Mouse (Mus musculus): ENCODE measurements around the gene P4hb. TPM values are rescaled to one million over a fixed set of nuclear protein-coding genes. Genes with fewer than 3 reads are reported as not detected.

Gene P4hb
- 239 and 240 TPM in 2 replicates for polyA plus RNA-seq (2012; rRNA removed)

DNA sequence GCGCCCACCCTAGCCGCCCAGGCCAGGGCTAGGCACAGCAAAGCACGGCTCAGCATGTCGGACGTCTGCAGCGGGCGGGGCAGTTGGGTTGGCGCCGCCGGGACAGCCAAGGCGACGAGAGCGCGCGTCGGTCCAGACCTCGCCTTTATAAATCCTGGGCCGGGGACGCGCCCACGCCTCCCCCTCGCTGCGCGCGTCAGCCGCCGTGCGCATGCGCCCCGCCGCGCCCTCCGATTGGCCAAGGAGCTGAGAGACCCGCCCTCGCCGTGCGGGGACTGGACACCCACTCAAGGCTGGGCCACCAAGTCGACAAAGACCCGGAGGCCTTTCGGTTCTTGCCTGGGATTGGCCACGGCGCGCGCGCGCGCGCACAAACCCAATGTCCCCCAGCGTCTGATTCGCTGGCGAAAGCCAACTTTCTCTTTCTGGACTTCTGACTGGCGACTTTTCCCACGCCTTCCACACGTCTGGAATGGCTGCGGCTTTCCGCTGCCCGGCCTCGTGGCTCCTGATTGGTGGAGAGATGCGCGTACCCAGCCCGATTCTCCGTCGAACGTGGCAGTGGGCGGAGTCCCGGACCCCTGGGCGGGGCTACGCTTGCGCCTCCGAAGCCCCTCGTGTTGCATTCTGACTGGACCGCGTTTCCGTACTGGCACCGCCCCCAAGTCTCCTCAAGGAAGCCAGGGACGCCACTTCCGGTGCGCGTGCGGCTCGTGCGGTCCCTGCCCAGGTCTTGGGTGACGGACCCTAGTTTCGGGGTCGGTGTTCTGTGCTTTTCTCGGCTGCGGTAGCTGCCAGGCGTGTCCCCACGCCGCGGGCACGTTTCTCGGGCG is at the start of gene P4hb:
P4hb (minus strand) TSS at position 502 of the 833 bp plus-strand sequence.

DNA sequence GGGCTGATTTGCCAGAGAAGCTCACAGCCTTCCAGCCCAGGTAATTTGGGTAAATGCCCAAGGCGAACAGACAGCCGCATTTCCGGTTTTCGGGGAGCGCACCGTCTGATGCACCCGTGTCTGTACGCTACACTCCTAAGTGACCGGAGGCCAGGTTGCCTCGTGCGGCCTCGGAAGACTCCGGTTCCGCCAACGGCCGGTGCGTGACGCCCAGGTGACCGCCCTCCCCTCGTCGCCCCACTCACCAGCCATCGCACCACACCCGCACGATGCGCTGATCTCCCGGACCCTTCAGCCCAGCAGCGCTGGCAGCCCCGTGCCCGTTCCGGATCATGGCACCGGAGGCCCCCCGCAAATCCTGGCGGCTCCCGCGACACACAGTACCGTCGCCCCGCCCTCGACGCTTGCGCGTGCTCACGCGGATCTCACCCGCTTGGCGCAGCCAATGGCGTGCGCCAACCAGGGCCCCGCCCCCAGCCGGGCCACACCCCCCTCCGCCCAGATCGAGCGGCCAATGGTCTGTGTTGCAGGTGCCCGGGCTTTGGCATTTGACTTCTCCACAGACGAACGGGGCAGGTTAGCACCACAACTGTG is 44.6 kb upstream of the P4hb start, which contains the start of gene Pcyt2:
Pcyt2 (minus strand) TSS at position 418 of the 594 bp plus-strand sequence.

DNA sequence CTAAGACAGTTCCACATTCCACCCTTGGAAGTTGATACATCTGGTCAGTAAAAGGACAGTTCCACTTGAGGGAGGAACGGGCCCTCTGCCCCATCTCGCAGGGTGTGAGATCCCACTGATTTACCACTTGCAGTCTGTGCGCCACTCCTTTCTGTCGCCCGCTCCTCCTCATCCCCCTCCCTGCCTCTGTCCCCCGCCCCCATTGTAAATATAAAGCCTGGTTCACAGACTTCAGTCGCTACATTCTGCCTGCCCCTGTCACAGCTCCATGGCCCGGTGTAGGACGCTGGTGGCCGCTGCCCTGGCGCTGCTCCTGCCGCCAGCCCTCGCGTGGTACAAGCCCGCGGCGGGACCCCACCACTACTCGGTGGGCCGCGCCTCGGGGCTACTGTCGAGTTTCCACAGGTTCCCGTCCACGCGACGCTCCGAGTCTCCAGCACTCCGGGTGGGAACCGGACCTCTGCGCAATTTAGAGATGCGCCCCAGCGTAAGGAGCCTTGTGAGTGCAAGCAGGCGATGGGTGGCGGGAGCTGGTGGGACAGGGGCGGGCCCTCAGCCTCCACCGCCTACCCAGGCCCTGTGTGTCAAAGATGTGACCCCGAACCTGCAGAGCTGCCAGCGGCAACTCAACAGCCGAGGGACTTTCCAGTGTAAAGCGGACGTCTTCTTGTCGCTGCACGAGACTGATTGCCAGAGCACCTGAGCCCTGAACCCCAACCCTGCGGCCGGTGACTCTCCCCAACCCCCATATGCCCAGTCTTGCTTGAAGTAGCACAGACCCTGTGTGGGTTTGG is 35.4 kb upstream of the P4hb start, which contains the start of gene Npb:
Npb (plus strand) TSS at position 237 of the 794 bp plus-strand sequence.

DNA sequence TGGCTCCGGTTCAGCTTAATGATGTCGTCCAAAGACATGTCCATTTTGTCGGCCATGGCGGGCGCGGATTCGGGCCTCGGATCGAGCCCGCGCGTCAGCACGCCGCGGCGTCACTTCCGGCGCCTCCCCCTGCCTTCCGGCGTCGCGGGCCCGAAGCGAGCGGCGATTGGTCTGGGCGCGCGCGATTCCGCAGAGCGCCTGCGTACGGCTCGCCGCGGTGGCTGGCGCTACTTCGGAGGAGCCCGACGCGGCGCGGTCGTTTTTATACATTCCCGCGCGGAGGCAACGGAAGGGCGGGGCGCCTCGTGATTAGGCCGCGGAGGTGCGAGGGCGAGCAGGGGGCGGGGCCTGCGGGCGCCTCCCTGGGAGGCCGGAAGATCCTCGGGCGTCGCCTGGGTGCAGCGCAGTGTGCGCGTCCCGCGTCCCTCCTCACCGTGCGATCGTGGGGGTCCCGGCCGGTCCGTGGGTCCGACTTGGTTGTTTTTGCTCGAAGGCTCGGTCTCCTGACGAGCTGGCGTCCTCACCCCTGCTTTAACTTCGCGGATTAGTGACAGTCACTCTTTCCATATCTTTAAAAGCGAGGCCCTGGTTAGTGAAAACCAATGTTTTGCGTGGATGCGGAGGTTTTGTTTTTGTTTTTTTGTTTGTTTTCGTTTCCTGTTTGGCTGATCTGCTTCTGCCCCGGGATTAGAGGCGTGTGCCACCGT is 25.4 kb upstream of the P4hb start, which contains the start of the genes Alyref and Anapc11:
Alyref (minus strand) TSS at position 83 of the 707 bp plus-strand sequence.
Anapc11 (plus strand) TSS at position 139 of the 707 bp plus-strand sequence.

DNA sequence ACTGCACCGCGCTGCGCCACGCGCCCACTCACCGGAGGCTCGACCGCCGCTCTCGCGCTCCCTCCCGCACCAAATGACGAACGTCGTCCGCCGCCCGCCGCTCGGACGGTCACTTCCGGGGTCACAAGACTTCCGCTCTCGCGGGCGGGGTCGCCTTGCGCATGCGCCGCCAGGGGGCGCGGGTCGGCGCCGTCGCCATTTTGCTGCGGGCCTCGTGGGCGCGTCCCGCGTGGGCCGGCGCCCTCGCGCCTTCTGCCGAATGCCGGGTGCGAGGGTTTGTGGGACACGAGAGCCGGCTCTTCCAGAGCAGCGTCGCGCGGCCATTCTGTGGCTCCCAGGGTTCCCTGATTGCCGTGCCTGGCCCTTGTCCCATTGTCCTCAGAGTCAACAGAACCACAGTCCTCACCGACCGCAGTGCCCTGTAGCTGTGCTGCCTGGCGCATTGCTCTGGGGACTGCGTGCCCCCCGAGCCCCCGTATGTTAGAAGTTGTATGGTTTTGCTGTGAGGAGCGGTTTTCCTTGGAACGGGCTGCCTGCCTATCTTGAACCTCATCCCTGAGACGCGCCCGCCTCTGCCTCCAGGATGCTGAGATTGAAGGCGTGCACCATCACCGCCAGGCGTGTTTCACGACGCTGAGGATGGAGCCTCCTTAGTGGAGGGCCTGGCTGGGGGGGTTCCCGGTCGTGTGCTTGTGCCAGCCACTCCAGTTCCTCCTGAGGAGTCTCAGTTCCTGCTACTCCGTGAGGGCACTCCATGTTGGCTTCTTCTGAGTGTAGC is 8.6 kb upstream of the P4hb start, which contains the start of gene Arhgdia:
Arhgdia (minus strand) TSS at position 135 of the 778 bp plus-strand sequence.

DNA sequence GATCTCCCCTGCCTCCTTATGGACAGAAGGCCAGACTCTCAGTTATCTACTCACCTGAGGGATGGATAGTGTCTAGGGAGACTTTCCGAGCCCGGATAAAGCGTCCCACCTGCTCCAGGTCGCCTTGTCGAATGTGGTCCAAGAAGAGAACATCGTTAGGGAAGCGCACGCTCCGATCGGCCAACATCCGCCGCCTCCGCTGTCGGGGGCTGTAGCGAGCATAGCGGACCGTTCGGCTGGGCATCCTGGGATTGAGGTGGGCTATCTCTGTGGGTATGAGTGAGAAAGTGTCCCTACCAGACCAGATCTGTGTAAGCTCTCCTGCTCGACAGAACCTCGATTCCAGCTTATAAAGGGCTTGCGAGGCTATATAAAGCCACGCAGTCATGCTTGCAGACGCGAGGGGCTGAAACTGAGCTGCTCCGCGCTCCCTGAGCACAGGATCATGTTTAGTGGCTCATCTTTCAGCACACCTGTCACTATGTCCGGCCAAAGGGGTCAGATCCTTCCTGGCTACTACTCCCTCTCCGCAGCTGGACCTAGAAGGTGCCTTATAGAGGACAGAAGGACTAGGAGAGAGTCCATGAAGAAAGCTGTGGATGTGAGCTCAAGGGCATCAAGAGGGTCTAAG is 22.1 kb downstream of the P4hb start, which contains the start of gene Ppp1r27:
Ppp1r27 (minus strand) TSS at position 323 of the 631 bp plus-strand sequence.

DNA sequence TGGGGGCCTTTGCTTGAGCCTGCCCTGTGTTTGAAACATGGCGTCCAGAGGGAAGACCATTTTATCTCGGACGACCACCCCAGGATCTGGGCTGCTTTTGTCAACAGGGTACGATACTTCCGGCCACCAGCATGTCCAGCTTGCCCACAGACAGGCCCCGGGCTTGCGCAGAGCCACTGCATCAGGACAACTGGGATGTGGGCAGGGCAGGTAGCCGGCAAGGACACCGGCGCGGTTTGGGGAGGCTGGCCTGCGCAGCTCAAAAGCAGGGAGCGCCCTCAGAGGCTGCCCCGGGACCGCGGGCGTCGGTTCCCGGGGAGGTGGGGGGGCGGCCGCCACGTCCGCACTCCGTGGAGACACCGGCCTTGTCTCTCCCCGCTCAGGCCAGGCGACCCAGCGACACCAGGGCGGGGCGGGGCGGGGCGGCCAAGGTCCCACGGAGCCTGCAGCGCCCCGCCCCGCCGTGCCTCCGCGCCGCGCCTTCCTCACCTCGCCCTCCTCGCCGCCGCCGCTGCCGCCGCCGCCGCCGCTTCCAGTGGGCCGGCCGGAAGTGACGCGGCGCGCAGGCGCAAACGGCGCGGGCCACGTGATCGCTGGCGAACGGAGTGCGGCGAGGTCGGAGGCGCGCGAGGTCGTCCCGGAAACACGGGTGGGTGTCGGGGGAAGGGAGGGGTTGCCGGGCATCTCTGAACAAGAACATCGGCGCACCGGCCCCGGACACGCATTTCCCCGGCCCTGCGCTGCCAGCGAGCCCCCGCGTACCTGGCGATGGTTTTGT is 23.7 kb downstream of the P4hb start, which contains the start of gene Mcrip1:
Mcrip1 (minus strand) TSS at position 560 of the 778 bp plus-strand sequence.

DNA sequence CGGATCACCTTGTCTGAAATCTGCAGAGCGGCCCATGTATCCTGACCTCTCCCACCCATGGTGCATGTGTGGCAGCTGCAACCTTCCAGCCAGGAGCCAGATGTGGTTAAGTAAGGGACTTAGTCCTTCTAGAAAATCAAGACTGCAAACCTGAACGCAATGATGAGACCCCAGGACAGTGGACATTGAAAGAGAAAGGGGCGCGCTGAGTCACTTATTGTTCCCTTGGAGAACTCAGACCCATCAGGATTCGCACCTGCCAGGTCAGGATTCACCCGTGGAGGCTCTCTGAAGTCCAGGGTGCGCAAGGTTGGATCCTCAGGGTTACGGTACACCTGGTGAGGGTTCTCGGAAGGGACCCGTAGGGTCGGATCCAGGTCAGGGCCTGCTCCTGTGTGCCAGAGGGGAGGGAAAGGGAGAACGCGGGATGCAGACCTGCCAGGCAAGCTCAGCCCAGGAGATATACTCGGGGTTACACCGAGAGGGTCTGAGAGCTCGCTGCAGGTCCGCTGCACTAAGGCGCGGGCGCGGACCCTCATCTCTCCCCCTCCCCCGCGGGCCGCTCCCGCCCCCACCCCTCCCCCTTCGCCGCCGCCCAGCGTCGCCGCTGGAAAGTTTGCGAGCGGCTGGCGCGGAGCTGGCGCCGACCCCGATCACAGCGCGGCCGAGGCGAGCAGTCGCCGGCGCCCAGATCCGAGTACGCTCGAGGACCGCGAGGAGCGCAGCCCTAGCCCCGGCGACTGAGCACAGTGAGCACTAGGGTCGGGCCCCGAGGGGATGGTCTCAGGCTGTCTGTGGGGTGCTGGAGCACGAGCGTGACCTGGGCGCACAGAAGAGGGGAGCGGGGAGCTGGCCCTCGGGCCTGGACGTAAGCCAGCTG is 42.7 kb downstream of the P4hb start, which contains the start of gene Gcgr:
Gcgr (plus strand) TSS at position 615 of the 880 bp plus-strand sequence.

Other genes with a start within 250 kb of the P4hb start
- gene Actg1, start 224.7 kb downstream of the P4hb start, polyA plus RNA-seq (2012; rRNA removed) = 238 and 303 TPM in 2 replicates
- 0.03 TPM in 1 of 2 replicates, not detected in the other for gene Fscn2, start 211.7 kb downstream of the P4hb start, polyA plus RNA-seq (2012; rRNA removed)
- gene Faap100, start 194.5 kb downstream of the P4hb start, polyA plus RNA-seq (2012; rRNA removed) = 5.3 and 5.7 TPM in 2 replicates
- 18.5 and 22.6 TPM in 2 replicates for gene Nploc4, start 135.5 kb downstream of the P4hb start, polyA plus RNA-seq (2012; rRNA removed)
- 0.03 TPM in 1 of 2 replicates, not detected in the other for gene Tspan10, start 130.6 kb downstream of the P4hb start, polyA plus RNA-seq (2012; rRNA removed)
- 0.22 and 0.25 TPM in 2 replicates for gene Pde6g, start 119.8 kb downstream of the P4hb start, polyA plus RNA-seq (2012; rRNA removed)
- gene Oxld1, start 115.2 kb downstream of the P4hb start, polyA plus RNA-seq (2012; rRNA removed) = 4.2 and 5.3 TPM in 2 replicates
- gene Ccdc137, start 115.1 kb downstream of the P4hb start, polyA plus RNA-seq (2012; rRNA removed) = 15.5 and 17.7 TPM in 2 replicates
- 8.3 and 11.6 TPM in 2 replicates for gene Arl16, start 105.6 kb downstream of the P4hb start, polyA plus RNA-seq (2012; rRNA removed)
- 77.5 and 86.5 TPM in 2 replicates for gene Mrpl12, start 88.6 kb downstream of the P4hb start, polyA plus RNA-seq (2012; rRNA removed)
- gene Slc25a10, start 81.4 kb downstream of the P4hb start, polyA plus RNA-seq (2012; rRNA removed) = 27.2 and 31.8 TPM in 2 replicates
- 16.1 and 19.1 TPM in 2 replicates for gene Gcgr, start 42.6 kb downstream of the P4hb start, polyA plus RNA-seq (2012; rRNA removed)
- 25.4 and 28.5 TPM in 2 replicates for gene Mcrip1, start 23.5 kb downstream of the P4hb start, polyA plus RNA-seq (2012; rRNA removed)
- gene Ppp1r27, start 22.1 kb downstream of the P4hb start, polyA plus RNA-seq (2012; rRNA removed) = 0.14 TPM in 1 of 2 replicates, not detected in the other
- gene Arhgdia, start 8.4 kb upstream of the P4hb start, polyA plus RNA-seq (2012; rRNA removed) = 151 and 168 TPM in 2 replicates
- gene Alyref, start 25.1 kb upstream of the P4hb start, polyA plus RNA-seq (2012; rRNA removed) = 112 and 119 TPM in 2 replicates
- gene Anapc11, start 25.2 kb upstream of the P4hb start, polyA plus RNA-seq (2012; rRNA removed) = 49.9 and 56.0 TPM in 2 replicates
- 4.6 and 5.4 TPM in 2 replicates for gene Npb, start 35.2 kb upstream of the P4hb start, polyA plus RNA-seq (2012; rRNA removed)
- 113 and 125 TPM in 2 replicates for gene Pcyt2, start 44.7 kb upstream of the P4hb start, polyA plus RNA-seq (2012; rRNA removed)
- gene Sirt7, start 52.0 kb upstream of the P4hb start, polyA plus RNA-seq (2012; rRNA removed) = 27.4 and 30.1 TPM in 2 replicates
- 25.1 and 29.7 TPM in 2 replicates for gene Mafg, start 60.3 kb upstream of the P4hb start, polyA plus RNA-seq (2012; rRNA removed)
- 4.4 and 4.5 TPM in 2 replicates for gene Pycr1, start 70.5 kb upstream of the P4hb start, polyA plus RNA-seq (2012; rRNA removed)
- gene Myadml2, start 74.9 kb upstream of the P4hb start, polyA plus RNA-seq (2012; rRNA removed) = 0.14 and 0.28 TPM in 2 replicates
- gene Notum, start 87.9 kb upstream of the P4hb start, polyA plus RNA-seq (2012; rRNA removed) = 0.22 and 0.43 TPM in 2 replicates
- 16.8 and 20.5 TPM in 2 replicates for gene Aspscr1, start 99.7 kb upstream of the P4hb start, polyA plus RNA-seq (2012; rRNA removed)
- gene Cenpx, start 140.5 kb upstream of the P4hb start, polyA plus RNA-seq (2012; rRNA removed) = 61.2 and 66.5 TPM in 2 replicates
- gene Lrrc45, start 140.7 kb upstream of the P4hb start, polyA plus RNA-seq (2012; rRNA removed) = 8.6 and 8.7 TPM in 2 replicates
- 1.3 and 1.4 TPM in 2 replicates for gene Rac3, start 148.2 kb upstream of the P4hb start, polyA plus RNA-seq (2012; rRNA removed)
- 9.4 and 10.1 TPM in 2 replicates for gene Dcxr, start 154.0 kb upstream of the P4hb start, polyA plus RNA-seq (2012; rRNA removed)
- 0.16 TPM in 1 of 2 replicates, not detected in the other for gene Cbr2, start 158.9 kb upstream of the P4hb start, polyA plus RNA-seq (2012; rRNA removed)
- 2.8 and 3.7 TPM in 2 replicates for gene Hmga1b, start 189.5 kb upstream of the P4hb start, polyA plus RNA-seq (2012; rRNA removed)
- 6.9 and 8.6 TPM in 2 replicates for gene Rfng, start 211.0 kb upstream of the P4hb start, polyA plus RNA-seq (2012; rRNA removed)
- 61.2 and 70.7 TPM in 2 replicates for gene Gps1, start 211.0 kb upstream of the P4hb start, polyA plus RNA-seq (2012; rRNA removed)
- 30.8 and 33.4 TPM in 2 replicates for gene Dus1l, start 223.2 kb upstream of the P4hb start, polyA plus RNA-seq (2012; rRNA removed)

Data from liver, embryonic 14 days (tissue).